Mouse (Mus musculus): ENCODE data around the gene Pthlh.

- no peak for TF ChIP-seq CTCF (conservative IDR thresholded peaks at IDR 0.05; ENCODE audit: insufficient read depth, insufficient read length, low read depth, low read length)
- no peak for TF ChIP-seq POLR2A (IDR thresholded peaks at IDR 0.05; ENCODE audit: low read depth, low read length)
Observed at GRCm38 (mm10) chr6:147263178-147263577, 805 bp downstream of the Pthlh start.
